Mouse (Mus musculus): ENCODE measurements around the gene B9d2. TPM values are rescaled to one million over a fixed set of nuclear protein-coding genes. Genes with fewer than 3 reads are reported as not detected.

The B9d2 gene
- polyA plus RNA-seq, 2 experiments, result 18.8 to 21.9 TPM

GRCm38 (mm10) chr7:25658657-25659472 lies 21.7 kb upstream of the B9d2 start, which contains the start of the genes Bckdha and Exosc5:
Gene Bckdha (minus strand): TSS chr7:25658981.
Gene Exosc5 (plus strand): TSS chr7:25659164.
- DNase-seq (ENCODE audit: low read depth in 3 of 3, low spot score in 3 of 3) (peak; percentile 99), ATAC-seq (ENCODE audit: insufficient read depth) (peak; percentile 97)
- Histone ChIP-seq H3K9ac (replicated peaks) (peak within 1 kb of the TSS; percentile 73), H3K4me2 (ENCODE audit: low read depth) (peak within 1 kb of the TSS; percentile 93), H3K27ac (no peak within 1 kb of the TSS), H3K9me3 (ENCODE audit: control insufficient read depth, low read length) (no peaks in the 10 kb centered on the region), H3K27me3 (ENCODE audit: control insufficient read depth, insufficient read depth, low read length) (no peaks in the 10 kb centered on the region), H3K36me3 (replicated peaks; ENCODE audit: control insufficient read depth, insufficient read depth, low read depth) (no peaks in the 10 kb centered on the region), H3K4me3 (ENCODE audit: insufficient read depth in 1 of 2, low read depth in 2 of 2, low read length in 2 of 2) (peak within 1 kb of the TSS; percentile 78 to 92), H3K4me1 (replicated peaks; ENCODE audit: control insufficient read depth in 2 of 2, insufficient read depth in 2 of 2, low read length in 1 of 2) (peaks cover 7 to 17% of the 10 kb centered on the region in 2 experiments)
- TF ChIP-seq CTCF (IDR thresholded peaks at IDR 0.05; ENCODE audit: low read depth), result no peak
- TF ChIP-seq EP300 (IDR thresholded peaks at IDR 0.05; ENCODE audit: low read depth), result peak; percentile 63; the same call in 1 of the 2 replicates
- under 1% methylated on average over 50 of the region's 50 CpGs for WGBS (ENCODE audit: insufficient replicate concordance)

- Histone ChIP-seq H3K4me3 (ENCODE audit: insufficient read depth in 1 of 2, low read depth in 2 of 2, low read length in 2 of 2) (no peak overlapping the region), H3K36me3 (replicated peaks; ENCODE audit: control insufficient read depth, insufficient read depth, low read depth) (peaks cover 6% of the 10 kb centered on the region), H3K4me1 (replicated peaks; ENCODE audit: control insufficient read depth in 2 of 2, insufficient read depth in 2 of 2, low read length in 1 of 2) (no peaks in the 10 kb centered on the region), H3K27me3 (ENCODE audit: control insufficient read depth, insufficient read depth, low read length) (no peaks in the 10 kb centered on the region), H3K27ac (no peak overlapping the region), H3K4me2 (ENCODE audit: low read depth) (no peak overlapping the region), H3K9ac (replicated peaks) (no peak overlapping the region), H3K9me3 (ENCODE audit: control insufficient read depth, low read length) (no peaks in the 10 kb centered on the region)
- TF ChIP-seq EP300 (IDR thresholded peaks at IDR 0.05; ENCODE audit: low read depth) (no peak), CTCF (IDR thresholded peaks at IDR 0.05; ENCODE audit: low read depth) (no peak)
- ATAC-seq (ENCODE audit: insufficient read depth), result no peak
- 88% methylated on average over 8 of the region's 8 CpGs for WGBS (ENCODE audit: insufficient replicate concordance)
- DNase-seq (ENCODE audit: low read depth in 3 of 3, low spot score in 3 of 3), result no peak
Measured at GRCm38 (mm10) chr7:25666381-25666780, 14.2 kb upstream of the B9d2 start.

DNA sequence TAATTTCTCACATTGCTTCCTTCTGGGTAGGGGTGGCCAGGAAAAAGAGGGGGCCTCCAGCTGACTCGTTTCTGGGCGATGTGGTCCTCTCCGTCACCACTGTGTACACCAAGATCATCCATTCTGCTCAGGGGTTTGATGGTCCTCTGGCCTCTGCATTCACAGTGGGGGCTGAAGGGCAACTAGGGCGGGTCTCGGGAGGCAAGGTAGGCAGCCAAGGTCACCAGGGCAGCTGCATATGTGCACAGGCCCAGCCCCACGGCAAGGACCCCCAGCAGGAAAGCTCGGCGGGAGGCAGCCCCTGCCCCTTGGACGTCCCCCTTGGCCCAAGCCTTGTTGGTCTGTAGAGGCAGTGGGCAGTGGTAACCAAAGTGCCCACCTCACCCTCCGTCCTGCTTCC lies 11.4 kb upstream of the B9d2 start:
- DNase-seq (ENCODE audit: low read depth in 3 of 3, low spot score in 3 of 3) (no peak), ATAC-seq (ENCODE audit: insufficient read depth) (no peak)
- H3K36me3 ChIP-seq (replicated peaks; ENCODE audit: control insufficient read depth, insufficient read depth, low read depth), result peaks cover 6% of the 10 kb centered on the region
- WGBS (ENCODE audit: insufficient replicate concordance), result 64% methylated on average over 10 of the region's 10 CpGs
- H3K4me3 ChIP-seq (ENCODE audit: insufficient read depth in 1 of 2, low read depth in 2 of 2, low read length in 2 of 2), result no peak overlapping the region
- H3K4me1 ChIP-seq (replicated peaks; ENCODE audit: control insufficient read depth in 2 of 2, insufficient read depth in 2 of 2, low read length in 1 of 2), result no peaks in the 10 kb centered on the region
- TF ChIP-seq CTCF (IDR thresholded peaks at IDR 0.05; ENCODE audit: low read depth) (no peak), EP300 (IDR thresholded peaks at IDR 0.05; ENCODE audit: low read depth) (no peak)
- no peak overlapping the region for H3K9ac ChIP-seq (replicated peaks)
- no peaks in the 10 kb centered on the region for H3K9me3 ChIP-seq (ENCODE audit: control insufficient read depth, low read length)
- H3K27me3 ChIP-seq (ENCODE audit: control insufficient read depth, insufficient read depth, low read length), result peaks cover 6% of the 10 kb centered on the region
- H3K27ac ChIP-seq, result no peak overlapping the region
- no peak overlapping the region for H3K4me2 ChIP-seq (ENCODE audit: low read depth)

DNA sequence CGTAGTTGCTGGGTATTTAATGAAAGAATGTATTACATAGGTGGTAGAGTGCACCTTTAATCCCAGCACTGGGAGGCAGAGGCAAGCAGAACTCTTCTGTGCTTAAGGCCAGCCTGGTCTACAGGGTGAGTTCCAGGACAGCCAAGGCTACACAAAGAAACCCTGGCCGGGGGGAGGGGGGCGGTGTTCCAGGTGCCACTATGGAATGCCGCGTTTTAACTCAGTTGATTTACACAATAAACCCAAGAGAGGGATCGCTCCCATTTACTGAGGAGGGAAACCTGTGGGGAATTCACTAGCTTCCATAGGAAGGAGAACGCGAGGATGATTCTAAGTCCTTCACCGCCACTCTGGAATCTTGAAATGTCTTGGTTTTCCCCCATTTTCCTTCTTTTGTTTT lies 10.9 kb upstream of the B9d2 start:
- TF ChIP-seq EP300 (IDR thresholded peaks at IDR 0.05; ENCODE audit: low read depth), result no peak
- no peak for TF ChIP-seq CTCF (IDR thresholded peaks at IDR 0.05; ENCODE audit: low read depth)
- H3K27ac ChIP-seq, result no peak overlapping the region
- H3K4me3 ChIP-seq (ENCODE audit: insufficient read depth in 1 of 2, low read depth in 2 of 2, low read length in 2 of 2), result no peak overlapping the region
- ATAC-seq (ENCODE audit: insufficient read depth) (no peak), DNase-seq (ENCODE audit: low read depth in 3 of 3, low spot score in 3 of 3) (no peak)
- H3K36me3 ChIP-seq (replicated peaks; ENCODE audit: control insufficient read depth, insufficient read depth, low read depth), result peaks cover 4% of the 10 kb centered on the region
- H3K27me3 ChIP-seq (ENCODE audit: control insufficient read depth, insufficient read depth, low read length), result peaks cover 11% of the 10 kb centered on the region
- WGBS (ENCODE audit: insufficient replicate concordance), result 90% methylated on average over 9 of the region's 9 CpGs
- H3K9me3 ChIP-seq (ENCODE audit: control insufficient read depth, low read length), result no peaks in the 10 kb centered on the region
- no peak overlapping the region for H3K9ac ChIP-seq (replicated peaks)
- H3K4me1 ChIP-seq (replicated peaks; ENCODE audit: control insufficient read depth in 2 of 2, insufficient read depth in 2 of 2, low read length in 1 of 2), result no peaks in the 10 kb centered on the region
- no peak overlapping the region for H3K4me2 ChIP-seq (ENCODE audit: low read depth)

DNA sequence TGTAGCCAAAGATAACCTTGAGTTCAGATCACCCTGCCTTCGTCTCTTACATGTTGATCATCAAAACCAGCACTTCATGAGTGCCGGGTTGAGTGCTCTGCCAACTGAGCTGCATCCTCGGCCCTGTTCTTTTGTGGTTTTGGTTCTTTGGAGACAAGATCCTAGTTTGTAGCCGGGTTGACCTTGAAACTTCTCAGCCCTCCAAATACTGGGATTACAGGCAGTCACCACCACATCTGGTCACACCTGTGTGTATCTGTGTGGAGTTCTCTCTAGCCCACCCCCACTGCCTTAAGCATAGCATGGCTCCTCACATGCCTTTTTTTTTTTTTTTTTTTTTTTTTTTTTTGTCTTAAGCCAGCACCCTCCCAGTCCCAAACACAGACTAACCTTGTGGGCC lies 10.5 kb upstream of the B9d2 start:
- Histone ChIP-seq H3K36me3 (replicated peaks; ENCODE audit: control insufficient read depth, insufficient read depth, low read depth) (peaks cover under 1% of the 10 kb centered on the region), H3K4me2 (ENCODE audit: low read depth) (no peak overlapping the region), H3K4me3 (ENCODE audit: insufficient read depth in 1 of 2, low read depth in 2 of 2, low read length in 2 of 2) (no peak overlapping the region), H3K9me3 (ENCODE audit: control insufficient read depth, low read length) (no peaks in the 10 kb centered on the region), H3K27ac (no peak overlapping the region), H3K9ac (replicated peaks) (no peak overlapping the region), H3K4me1 (replicated peaks; ENCODE audit: control insufficient read depth in 2 of 2, insufficient read depth in 2 of 2, low read length in 1 of 2) (no peaks in the 10 kb centered on the region), H3K27me3 (ENCODE audit: control insufficient read depth, insufficient read depth, low read length) (peaks cover 16% of the 10 kb centered on the region)
- WGBS (ENCODE audit: insufficient replicate concordance), result 75% methylated on average over 4 of the region's 4 CpGs
- no peak for DNase-seq (ENCODE audit: low read depth in 3 of 3, low spot score in 3 of 3)
- no peak for ATAC-seq (ENCODE audit: insufficient read depth)
- TF ChIP-seq CTCF (IDR thresholded peaks at IDR 0.05; ENCODE audit: low read depth) (no peak), EP300 (IDR thresholded peaks at IDR 0.05; ENCODE audit: low read depth) (no peak)

Measured in liver, embryonic 14.5 days (tissue).